ENCODE assay signal across 8 mouse cellular contexts in genomic region chr5:107289234-107289764, GRCm38 (mm10). TPM values are rescaled to one million over a fixed set of nuclear protein-coding genes. Genes with fewer than 3 reads are reported as not detected.
DNase-seq lines count a peak whose midpoint lies in the region; ATAC-seq and TF ChIP-seq lines count a peak whose summit lies in the region.

Gene Tgfbr3, minus strand, starts transcription at chr5:107289629.

- H3K9ac ChIP-seq in embryonic facial prominence, embryonic 13.5 days = peak within 1 kb of the TSS; percentile 95
- peak within 1 kb of the TSS; percentile 62 for H3K9ac ChIP-seq in midbrain, postnatal 0 days (replicated peaks; ENCODE audit: low read length, poor library complexity, severe bottlenecking)

- H3K36me3 ChIP-seq in embryonic facial prominence, embryonic 13.5 days = no peaks in the 10 kb centered on the region
- H3K36me3 ChIP-seq in midbrain, postnatal 0 days (ENCODE audit: insufficient read depth, low read length) = no peaks in the 10 kb centered on the region

- under 1% methylated on average over 33 of the region's 54 CpGs for WGBS in embryonic facial prominence, embryonic 13.5 days
- WGBS in midbrain, postnatal 0 days = 0% methylated on average over 39 of the region's 54 CpGs

- DNase-seq in 416B (ENCODE audit: low read depth) (peak; percentile 64), liver (peak; percentile 82)
- peak; percentile 68 to 72 for DNase-seq in adrenal gland, postnatal 4 days (ENCODE audit: low spot score in 2 of 2)
- DNase-seq in heart, adult 9 months (ENCODE audit: low spot score in 2 of 2) = peak; percentile 88
- peak; percentile 84 for DNase-seq in kidney, adult 9 months
- peak; percentile 85 for DNase-seq in midbrain, postnatal 0 days (ENCODE audit: low spot score)
- DNase-seq in spleen, postnatal 4 days (ENCODE audit: low spot score in 2 of 2) = peak; percentile 68 to 82

- TF ChIP-seq CTCF in midbrain, postnatal 0 days (IDR thresholded peaks at IDR 0.05) = peak; percentile 59

- peaks cover 25% of the 10 kb centered on the region for H3K4me1 ChIP-seq in embryonic facial prominence, embryonic 13.5 days
- no peaks in the 10 kb centered on the region for H3K4me1 ChIP-seq in midbrain, postnatal 0 days (ENCODE audit: insufficient read depth, low read length)

- H3K27ac ChIP-seq in embryonic facial prominence, embryonic 13.5 days = peak within 1 kb of the TSS; percentile 96
- 0 out of 2 replicates have a peak within 1 kb of the TSS, but pooled peaks have one; percentile 47 for H3K27ac ChIP-seq in midbrain, postnatal 0 days (ENCODE audit: low read depth, low read length)

- H3K9me3 ChIP-seq in embryonic facial prominence, embryonic 13.5 days = no peaks in the 10 kb centered on the region
- no peaks in the 10 kb centered on the region for H3K9me3 ChIP-seq in midbrain, postnatal 0 days (ENCODE audit: low read length)

- peak; percentile 87 for ATAC-seq in embryonic facial prominence, embryonic 13.5 days (ENCODE audit: insufficient number of reproducible peaks, insufficient read depth, low FRiP score, low TSS enrichment, low read depth)
- peak; percentile 86 for ATAC-seq in midbrain, postnatal 0 days (ENCODE audit: low FRiP score)

- H3K27me3 ChIP-seq in embryonic facial prominence, embryonic 13.5 days = no peaks in the 10 kb centered on the region
- 0 out of 2 replicates have a peak, but pooled peaks cover 8% of the 10 kb centered on the region for H3K27me3 ChIP-seq in midbrain, postnatal 0 days (ENCODE audit: insufficient read depth, low read length)

- peak within 1 kb of the TSS; percentile 79 for H3K4me2 ChIP-seq in embryonic facial prominence, embryonic 13.5 days
- H3K4me2 ChIP-seq in midbrain, postnatal 0 days (ENCODE audit: low read depth, low read length, poor library complexity, severe bottlenecking) = peak within 1 kb of the TSS; percentile 99

- peak within 1 kb of the TSS; percentile 91 for H3K4me3 ChIP-seq in embryonic facial prominence, embryonic 13.5 days
- H3K4me3 ChIP-seq in midbrain, postnatal 0 days (ENCODE audit: low read depth, low read length) = peak within 1 kb of the TSS; percentile 78

RNA-seq across cellular contexts. Expression of gene Tgfbr3, which starts in this region (rescaled TPM):
- 100 to 1,000 TPM; 214 to 231 TPM for total RNA-seq in adrenal gland, postnatal 4 days (2021)
- polyA plus RNA-seq in embryonic facial prominence, embryonic 13.5 days (2015; fragmentation: Nextera tagmentation; extraction: Ambion mirVana) = 35.8 and 35.9 TPM in 2 replicates
- total RNA-seq in midbrain, postnatal 0 days (2014; rRNA removed) = 13.8 and 16.7 TPM in 2 replicates
- 4.0 and 4.3 TPM in 2 replicates for polyA plus RNA-seq in midbrain, postnatal 0 days (2015; fragmentation: Nextera tagmentation; extraction: Ambion mirVana)

Comparison
In these comparisons a context has a peak if more than half of its experiments do, and no peak if none do; other contexts are left out.
1. Peak in every context shown above with its lines: DNase-seq, ATAC-seq, H3K4me3 ChIP-seq and H3K27ac ChIP-seq.
2. RNA of gene Tgfbr3 (total RNA-seq): 214 to 231 TPM in adrenal gland, postnatal 4 days; 13.8 to 16.7 TPM in midbrain, postnatal 0 days; every median in the first group is over 10 times any median in the second.